Mouse (Mus musculus) spleen, postnatal 14 days (tissue): ENCODE measurements at regions not wholly inside any gene's neighbourhood (a gene's known extent, or its start where the extent isn't known, plus 50 kb on each side); places are given as distances from the start of the nearest gene placed in this dataset.

Experiments
- DNase-seq, 2 experiments: peaks; one replicate each; pipeline ENCODE4 v3.0.0; 2021 to 2022; ENCODE audit warnings: low spot score in 2 of 2

DNA sequence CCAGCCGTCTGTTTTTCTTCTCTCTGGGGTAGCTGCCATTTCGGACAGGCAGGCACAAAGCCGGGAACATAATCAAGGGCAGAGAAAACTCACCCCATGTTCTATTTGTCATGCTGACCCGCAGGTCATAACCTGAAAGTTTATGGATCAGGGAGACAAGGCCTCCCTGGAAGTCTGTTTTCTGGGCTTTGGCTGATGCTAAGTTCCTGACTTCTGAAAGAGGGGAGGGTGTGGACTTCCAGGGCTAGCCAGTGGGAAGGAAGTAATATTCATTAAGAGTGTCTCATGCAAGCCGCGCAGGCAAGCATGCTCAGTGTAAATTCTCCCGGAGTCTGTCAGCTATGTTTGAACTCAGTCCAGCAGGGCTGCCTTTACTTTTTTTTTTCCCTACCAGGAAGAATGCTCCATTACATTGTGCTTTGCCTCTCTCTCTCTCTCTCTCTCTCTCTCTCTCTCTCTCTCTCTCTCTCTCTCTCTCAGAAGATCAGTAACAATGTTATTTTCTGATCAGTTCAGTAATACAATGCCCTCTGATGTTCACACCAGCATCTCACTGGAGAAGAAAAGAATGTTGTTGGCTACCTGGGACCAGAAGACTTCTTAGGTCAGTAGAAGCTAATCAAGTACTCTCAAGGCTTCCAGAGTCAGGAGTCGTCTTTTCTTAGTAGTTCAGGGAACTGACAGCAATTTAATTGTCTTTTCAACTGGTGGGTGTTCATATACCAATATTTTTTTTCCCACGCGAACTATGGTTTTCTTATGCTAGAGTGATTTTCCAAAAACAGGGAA is 165.5 kb upstream of the Ubash3b start:
- DNase-seq: no peak

DNA sequence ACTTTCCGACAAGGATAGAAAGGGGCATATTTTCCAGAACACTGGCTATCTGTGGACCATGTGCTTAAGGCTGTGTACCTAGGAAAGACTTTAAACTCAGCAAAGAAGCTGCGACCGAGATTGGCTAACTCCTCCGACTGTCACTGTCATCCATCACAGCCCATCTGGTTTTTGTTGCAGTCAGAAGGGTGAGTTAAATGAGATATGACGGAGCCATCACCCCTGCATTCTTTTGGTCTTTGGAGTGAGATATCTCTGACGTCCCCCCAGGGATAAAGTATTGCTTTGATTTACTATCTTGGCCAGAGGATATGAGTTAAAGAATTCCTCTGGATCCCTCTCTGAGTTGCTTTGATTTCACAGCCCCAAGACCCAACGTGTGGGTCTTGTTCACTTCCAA is 160.0 kb upstream of the Ubash3b start:
- DNase-seq: no peak

DNA sequence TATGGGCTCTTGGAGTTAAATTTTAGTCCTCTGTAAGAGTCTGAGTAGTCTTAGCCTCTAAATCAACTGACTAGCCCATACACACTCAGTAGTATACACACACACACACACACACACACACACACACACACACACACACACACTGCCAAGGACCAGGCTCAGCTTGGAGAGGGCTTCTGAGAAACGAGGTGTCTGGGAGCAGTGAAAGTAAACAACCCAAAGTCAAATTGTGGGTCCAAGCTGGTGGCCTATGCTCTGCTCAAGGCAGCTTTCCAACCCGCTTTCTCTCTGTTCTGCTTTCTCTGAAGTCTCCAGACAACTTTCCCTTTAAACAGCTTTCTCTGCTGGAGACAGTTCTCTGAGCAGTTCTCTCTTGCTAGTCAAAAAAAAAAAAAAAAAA is 157.6 kb upstream of the Ubash3b start:
- DNase-seq: no peak

DNA sequence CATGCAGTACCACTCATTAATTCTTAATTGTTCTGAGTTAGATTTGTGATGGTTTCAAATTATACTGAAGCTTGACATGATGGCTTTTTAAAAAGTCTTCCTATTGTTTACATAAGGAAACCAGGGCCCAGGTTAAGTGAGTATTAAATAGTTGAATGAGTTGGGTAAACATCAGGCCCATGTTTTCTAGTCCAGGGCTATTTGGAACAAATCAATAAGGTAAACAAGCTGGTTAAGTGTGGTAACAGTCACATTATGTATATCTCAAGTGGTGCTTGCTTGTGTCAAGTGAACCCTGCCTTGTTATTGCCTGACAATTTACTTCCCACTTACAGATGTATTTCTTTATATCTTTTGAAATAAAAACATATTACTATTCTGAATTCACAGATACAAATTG is 144.7 kb upstream of the Ubash3b start:
- DNase-seq: no peak

DNA sequence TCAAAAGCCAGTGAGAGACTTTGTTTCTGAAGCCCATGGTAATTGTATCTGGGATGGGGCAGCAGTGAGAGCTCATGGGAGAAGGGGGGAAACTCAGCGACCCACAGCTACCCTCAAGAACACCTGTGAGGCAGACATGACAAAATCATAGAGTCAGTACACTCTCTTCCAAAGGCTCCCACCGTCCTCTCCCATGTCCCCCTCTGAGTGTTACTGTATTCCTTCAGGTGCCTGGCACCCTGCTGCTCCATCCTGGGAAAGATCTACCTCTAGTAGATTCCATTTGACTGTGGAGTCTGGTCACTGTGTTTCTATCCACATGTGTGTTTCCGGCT is 142.0 kb upstream of the Ubash3b start:
- DNase-seq: no peak

DNA sequence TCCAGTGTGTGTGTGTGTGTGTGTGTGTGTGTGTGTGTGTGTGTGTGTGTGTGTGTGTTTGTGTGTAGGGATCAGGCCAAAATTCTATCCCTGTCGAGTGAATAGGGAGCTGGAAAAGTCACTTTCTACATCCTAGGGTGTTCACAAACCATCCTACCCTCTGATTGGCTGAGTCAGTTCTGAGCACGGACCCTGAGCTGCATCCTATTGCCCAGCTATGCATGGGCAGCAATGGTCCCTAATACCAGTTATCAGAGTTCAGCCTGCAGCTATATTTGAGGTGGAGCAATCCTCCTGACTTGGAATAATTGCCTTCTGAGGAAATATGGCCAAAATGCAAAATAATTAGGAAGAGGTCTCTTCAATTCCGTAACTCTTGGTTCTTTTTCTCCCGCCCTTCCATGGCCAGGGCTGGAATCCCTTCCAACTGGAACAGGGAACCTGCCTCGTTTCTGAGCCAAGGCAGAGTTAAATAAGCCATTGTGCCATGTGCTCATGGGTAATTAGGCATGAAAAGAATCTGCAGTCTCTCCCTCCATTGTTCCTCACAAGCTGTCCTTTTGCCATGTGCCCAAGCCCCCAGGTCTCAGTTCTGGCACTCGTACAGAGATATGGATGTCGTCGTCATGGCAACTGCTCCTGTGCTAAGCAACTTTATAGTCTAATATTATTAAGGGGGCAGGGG is 141.5 kb upstream of the Ubash3b start:
- DNase-seq: no peak

DNA sequence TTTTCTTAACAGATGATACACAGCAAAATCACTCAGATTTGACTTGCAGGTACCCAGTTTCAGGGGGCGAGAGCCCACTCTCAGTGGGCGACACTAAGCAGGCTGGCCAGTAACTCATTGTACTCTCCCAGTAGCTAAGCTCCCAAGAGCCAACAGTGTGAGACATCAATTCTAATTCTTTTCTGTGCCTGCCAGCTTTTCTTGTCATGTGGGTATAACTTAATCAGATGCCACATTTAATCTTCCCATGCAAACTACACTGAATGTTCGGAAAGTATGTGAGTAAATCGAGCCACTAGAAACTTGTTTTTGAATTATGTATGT is 124.6 kb upstream of the Ubash3b start:
- no peak for DNase-seq

DNA sequence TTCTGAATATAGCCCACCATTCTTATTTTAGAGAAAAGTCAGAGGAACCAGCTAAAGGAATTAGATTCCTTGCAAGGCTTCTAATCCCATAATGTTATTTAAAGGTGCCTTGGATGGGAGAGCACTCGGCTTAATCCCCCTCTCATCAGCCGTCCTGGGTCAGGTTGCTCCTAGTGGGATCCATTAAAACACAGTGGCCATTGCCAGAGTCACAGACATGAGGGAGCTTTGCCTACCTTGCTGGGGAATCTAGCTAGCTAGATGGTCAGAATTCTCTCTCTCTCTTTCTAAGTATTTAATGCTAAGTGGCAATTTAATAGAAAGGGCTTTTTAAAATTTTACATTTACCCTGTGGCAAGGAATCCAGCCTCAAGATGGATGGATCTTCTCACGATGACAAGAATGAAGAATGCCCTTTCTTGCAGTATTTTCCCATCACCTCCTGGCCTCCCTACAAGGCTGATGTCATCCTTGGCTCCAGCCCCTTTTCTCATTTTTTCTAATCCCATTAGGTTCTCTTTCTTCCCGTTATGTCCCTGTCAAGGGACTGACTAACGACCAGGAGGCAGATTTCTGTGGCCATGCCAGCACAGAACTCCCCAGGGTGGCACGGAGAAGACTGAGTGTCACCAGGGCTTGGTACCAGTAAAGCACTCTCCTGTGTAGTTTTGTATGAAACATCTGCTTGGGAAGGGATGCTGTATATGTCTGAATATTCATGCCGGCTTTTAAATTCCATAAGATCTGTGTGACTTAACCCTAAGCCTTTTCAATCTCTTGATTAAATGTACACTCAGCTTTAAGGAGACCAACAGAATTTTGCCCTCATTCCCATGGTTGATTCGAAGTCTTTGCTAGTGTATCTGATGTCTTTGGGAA is 124.0 kb upstream of the Ubash3b start:
- DNase-seq: no peak

DNA sequence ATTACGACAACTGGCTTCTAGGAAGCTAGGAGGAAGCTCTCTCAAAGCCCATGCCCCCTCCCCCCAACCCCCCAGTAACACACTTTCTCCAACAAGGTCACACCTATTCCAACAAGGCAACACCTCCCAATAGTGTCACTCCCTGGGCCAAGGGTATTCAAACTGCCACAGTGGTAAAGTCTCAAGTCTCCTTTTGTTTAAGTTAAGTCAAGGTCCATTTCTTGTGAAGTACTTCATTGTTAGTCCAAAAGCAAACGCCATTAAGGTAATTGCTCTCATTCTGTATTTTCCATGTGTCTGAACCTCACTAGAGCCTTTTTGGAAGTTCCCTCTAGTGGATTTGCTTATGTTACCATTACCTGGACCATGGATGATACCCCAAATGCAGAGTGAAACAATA is 116.2 kb upstream of the Ubash3b start:
- DNase-seq: no peak

DNA sequence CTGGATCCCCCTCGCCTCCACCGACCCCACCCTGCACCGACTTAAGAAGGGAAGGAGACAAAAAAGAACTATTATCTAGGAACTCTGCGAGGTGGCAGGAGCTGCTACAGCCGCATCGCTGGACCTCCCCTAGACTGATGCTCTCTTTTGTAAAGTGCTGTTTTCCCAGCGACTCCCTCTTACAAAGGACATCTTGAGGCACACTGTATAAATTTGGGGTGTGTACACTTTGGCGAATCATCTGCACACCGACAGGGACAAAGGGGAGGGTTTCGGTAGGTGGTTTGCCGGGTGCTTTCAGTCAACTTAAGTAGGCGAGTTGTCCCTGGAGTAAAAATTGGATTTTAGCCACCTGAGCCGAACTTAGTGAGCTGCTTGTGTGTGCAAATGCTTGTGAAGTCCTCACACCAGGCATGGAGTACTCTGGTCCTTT is 112.4 kb upstream of the Ubash3b start:
- DNase-seq: no peak

DNA sequence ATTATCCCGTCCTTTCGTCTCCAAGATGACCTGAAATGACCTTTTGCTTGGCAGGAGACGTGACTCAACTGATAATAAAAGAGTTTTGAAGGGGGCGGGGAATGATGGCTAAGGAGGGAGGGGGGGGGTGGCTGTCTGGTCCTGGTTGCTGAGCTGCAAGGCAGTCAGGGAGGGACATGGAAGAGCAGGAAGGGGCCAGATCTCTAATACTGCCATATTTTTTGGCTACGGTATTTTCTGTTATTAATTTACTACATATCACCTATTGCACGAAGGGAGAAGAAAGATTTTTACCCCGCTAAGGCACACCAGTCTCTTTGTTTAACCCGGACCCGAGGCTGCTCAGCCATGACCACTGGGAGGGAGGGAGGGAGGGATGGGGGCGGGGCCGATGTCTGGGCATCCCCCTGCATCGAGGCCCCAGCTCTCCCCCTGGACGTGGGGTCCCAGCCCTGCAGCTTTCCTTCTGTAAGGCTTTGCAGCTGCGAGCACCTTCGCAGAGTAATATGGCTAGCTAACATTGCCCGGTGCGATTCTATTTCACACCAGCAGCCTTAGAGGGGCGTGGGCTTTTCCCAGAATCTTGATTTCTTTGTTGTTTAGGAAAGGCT is 111.8 kb upstream of the Ubash3b start:
- DNase-seq: no peak

DNA sequence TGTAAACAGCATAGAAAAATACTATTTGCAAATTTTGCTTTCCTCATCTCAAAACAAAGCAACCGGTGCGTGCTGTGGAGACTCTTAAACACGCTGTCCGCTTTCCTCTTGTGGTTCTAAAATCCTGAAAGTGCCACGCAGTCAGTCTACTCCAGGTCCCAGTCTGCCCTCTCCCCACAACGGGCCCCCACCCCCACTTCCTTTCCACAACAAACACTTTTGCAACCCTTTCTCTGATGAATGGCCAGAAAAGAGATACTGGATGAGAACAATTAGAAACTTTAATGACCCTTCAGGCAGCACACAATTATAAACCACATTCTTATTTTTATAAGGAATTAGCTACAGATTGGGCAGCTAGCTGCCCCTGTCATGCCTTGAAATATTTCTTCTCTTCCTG is 111.1 kb upstream of the Ubash3b start:
- no peak for DNase-seq

DNA sequence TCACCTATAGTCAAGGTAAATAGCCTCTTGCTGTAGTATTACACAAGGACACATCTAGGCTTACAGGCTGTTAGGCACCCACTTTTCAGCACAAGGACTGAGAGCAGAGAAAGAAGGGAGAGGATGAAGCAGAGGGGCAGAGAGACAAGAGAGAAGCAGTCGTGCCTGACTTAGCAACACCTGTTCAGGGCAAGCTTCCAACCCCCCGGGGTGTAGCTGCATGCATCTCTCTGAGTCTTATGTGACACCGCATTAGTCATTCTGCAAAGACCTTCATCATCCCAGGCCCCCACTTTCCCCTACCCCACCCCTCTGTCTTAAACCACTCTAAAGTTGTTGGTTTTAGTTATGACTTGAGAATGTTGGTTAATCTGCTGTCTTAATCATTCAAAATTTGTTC is 106.6 kb upstream of the Ubash3b start:
- no peak for DNase-seq

DNA sequence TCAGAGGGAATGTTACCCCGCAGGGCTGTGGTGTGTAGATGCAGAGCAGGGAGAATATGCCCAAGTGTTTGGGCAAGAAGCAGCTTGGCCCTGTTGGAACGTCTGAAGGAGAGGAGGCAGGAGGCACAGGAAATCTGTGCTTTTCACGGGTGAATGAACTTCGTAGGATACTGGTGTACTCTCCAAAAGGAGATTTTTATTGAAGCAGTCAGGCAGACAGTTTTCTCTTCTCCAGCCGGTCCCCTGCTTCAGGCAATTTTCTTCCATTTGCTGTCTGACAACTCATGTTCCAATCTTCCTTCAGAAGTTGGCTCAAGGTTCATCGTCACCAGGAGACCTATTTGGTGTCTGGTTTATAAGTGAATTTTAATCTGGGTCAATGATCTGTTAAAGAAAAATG is 103.0 kb upstream of the Ubash3b start:
- no peak for DNase-seq

DNA sequence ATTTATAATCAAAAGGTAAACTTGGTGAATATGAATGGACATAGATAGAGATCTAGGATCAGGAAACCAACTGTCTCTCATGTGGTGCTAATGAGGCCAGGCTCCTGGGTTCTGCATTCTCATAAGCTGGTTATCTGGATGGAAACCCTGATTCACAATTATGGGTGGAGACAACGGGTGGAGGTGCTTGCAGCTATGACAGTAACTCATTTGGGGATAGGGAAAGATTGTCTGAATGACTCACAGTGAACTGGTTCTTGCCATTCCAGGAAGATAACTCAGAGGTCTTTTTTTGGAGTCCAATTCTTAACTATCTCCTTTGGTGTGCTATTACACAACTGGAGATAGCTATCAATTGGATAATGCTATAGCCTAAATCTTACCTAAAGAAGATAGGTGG is 95.7 kb upstream of the Ubash3b start:
- DNase-seq: no peak

DNA sequence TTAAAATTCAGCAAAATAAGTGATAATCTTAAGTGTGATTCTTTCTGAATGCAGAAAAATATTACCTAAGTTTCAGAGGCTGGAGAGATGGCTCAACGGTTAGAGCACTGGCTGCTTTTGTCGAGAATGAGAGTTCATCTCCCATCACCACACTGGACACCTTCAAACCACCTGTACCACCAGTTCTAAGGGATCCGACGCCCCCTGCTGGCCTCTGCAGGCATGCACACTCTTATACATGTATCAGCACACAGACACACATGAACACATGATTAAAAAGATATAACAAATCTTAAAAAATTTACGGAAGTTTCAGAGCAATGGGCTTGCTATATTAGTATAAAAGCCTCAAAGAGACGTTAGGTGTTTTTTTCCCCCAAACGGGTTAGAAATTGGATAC is 80.9 kb upstream of the Ubash3b start:
- DNase-seq: no peak

DNA sequence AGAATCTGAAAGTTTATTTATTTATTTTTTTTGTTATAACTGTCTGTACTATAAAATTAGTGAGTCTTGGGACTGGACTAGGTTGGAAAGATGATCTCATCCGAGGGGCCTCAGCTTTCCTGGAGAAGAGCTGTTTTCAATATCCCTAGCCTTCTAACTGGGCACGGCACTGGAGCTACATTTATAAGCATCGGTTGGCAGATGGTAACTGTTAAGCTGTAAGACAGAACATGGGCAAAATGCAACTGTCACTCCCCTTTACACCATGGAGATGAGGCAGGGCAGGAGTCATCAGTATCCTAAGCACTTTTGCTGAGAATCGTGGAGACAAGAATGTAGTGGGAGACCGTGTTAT is 77.6 kb upstream of the Ubash3b start:
- no peak for DNase-seq

DNA sequence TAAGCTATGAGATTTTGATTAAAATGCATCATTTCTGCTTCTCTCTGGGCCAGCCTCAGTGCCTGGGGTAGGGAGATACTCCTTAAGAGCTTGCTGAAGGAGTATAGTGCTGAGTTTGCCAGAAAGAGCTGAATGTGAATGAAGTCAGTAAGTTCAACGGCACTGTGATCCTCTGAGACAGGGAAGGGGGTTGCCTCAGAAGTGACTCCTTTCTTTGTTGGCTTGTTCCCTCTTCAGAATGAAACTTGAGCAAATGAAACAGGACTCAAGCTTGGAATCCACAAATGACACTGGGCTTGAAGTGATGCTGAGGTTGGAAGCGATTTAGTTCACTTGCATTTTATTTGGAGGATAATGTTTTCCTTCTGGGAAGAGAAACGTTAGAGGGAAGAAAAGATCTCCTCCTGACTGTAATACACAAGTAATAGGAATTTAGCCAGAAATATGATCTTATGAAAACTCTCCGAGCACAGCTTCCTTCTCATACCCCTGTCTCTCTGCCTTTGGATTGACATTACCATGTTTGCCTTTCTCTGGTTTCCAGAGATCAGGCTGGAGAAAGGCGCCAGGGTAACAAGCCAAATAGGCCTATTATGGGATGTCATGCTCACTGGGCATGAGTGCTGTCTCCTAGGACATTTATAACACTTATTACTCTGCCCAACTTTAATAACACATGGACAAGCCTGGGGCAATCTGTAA is 77.0 kb upstream of the Ubash3b start:
- DNase-seq: no peak

DNA sequence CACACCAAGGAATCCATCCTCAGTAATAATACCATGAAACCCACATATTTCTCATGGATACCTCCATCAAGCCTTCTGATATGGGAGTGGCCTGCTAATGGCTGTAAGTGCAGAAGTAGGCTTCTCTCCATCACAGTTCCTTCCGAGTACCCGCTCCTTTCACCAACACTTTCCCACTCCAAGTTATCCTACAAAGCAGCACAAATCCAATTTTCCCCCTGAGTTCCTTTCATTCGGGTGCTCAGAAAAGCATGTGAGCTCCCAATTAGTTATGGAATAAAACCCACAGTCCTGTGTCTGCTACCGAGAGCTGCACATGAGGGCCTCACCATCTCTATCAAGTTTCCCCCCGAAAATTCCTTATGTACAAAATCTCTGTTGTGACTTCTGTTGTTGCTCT is 75.8 kb upstream of the Ubash3b start:
- DNase-seq: no peak

DNA sequence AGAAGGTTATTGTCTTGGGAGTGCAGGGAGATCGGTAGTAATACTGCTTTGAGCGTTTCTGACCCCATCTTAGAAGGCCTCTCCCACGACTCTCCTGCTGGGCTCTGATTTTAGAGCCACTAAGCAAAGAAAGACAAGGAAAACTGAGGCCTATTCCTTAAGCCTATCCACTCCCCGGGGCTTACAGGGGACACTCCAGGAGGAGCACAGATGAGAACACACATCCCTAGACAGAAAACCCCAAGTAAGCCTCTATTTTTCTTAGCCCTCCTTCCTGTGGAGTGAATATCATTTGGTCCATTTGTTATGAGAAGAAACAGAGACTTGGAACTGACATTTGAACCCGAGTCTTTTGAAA is 67.7 kb upstream of the Ubash3b start:
- DNase-seq: no peak

DNA sequence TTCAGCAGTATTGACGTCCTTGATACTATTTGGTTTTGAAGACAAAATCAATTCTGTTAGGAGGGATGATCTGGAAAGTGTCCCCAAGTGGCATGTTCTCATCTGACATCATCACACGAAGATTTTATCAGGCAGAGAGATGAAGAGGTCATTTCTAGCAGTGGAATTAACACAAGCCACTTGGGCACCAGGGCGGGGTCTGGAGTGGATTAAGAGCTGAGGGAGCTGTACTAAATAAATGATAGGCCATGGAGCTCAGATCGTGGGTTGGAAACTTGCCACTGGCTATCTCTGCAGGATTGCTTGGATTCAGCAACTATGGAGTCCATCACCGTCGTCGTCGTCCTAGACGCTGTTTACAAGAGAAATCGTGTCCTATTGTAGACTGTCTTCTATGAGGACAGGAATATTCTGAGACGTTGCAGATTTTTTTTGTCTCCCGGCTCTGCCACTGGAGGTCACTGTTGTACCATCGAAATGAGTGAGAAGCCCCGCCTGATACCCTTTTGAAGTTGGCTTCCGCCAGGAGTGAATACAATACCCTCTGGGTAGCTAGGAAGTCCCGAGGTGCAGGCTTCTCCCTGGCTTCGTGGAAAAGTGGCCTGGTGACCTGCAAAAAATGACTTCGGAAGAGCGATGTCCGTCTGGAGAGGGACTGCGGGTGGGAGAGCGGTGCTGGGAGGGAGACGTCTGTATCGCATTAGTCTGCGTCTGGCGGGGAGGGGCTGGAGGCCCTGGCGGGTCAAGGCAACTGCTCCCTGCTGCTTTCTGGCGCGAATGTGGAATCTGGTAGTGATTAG is 67.1 kb upstream of the Ubash3b start:
- peak; percentile 49 to 69 for DNase-seq
